Mouse (Mus musculus): ENCODE results near the gene Prrc2b. TPM values are rescaled to one million over a fixed set of nuclear protein-coding genes. Genes with fewer than 3 reads are reported as not detected.

The Prrc2b gene
- polyA plus RNA-seq, 1 experiment from 2014 or later: 39.3 TPM

GRCm38 (mm10) chr2:32256273-32256672 is 105.4 kb downstream of the Prrc2b start:
- H3K4me1 ChIP-seq (ENCODE audit: control insufficient read depth, insufficient read depth, low read length): peaks cover 12% of the 10 kb centered on the region
- no peak overlapping the region for H3K27ac ChIP-seq (ENCODE audit: low read depth, low read length)
- H3K9me3 ChIP-seq (replicated peaks; ENCODE audit: control insufficient read depth, low read length): no peaks in the 10 kb centered on the region
- no peak overlapping the region for H3K9ac ChIP-seq (ENCODE audit: low read depth, low read length)
- H3K4me3 ChIP-seq (ENCODE audit: low read depth, low read length): no peak overlapping the region
- 88% methylated on average over 11 of the region's 11 CpGs for WGBS (ENCODE audit: insufficient replicate concordance)
- H3K36me3 ChIP-seq (ENCODE audit: control insufficient read depth, insufficient read depth, low read length): peaks cover 11% of the 10 kb centered on the region
- no peak overlapping the region for H3K4me2 ChIP-seq
- no peak for ATAC-seq (replicated peaks; ENCODE audit: insufficient number of reproducible peaks, low FRiP score, low TSS enrichment)
- H3K27me3 ChIP-seq (ENCODE audit: control insufficient read depth, insufficient read depth, low read length): no peaks in the 10 kb centered on the region

- no peak overlapping the region for H3K27ac ChIP-seq (ENCODE audit: low read depth, low read length)
- H3K36me3 ChIP-seq (ENCODE audit: control insufficient read depth, insufficient read depth, low read length): peaks cover 9% of the 10 kb centered on the region
- H3K9me3 ChIP-seq (replicated peaks; ENCODE audit: control insufficient read depth, low read length): no peaks in the 10 kb centered on the region
- 51% methylated on average over 6 of the region's 6 CpGs for WGBS (ENCODE audit: insufficient replicate concordance)
- H3K9ac ChIP-seq (ENCODE audit: low read depth, low read length): peak overlapping the region; percentile 90
- no peaks in the 10 kb centered on the region for H3K27me3 ChIP-seq (ENCODE audit: control insufficient read depth, insufficient read depth, low read length)
- H3K4me1 ChIP-seq (ENCODE audit: control insufficient read depth, insufficient read depth, low read length): peaks cover 12% of the 10 kb centered on the region
- ATAC-seq (replicated peaks; ENCODE audit: insufficient number of reproducible peaks, low FRiP score, low TSS enrichment): 0 out of 2 replicates have a peak, but pooled peaks have one; percentile 1
- H3K4me2 ChIP-seq: peak overlapping the region; percentile 87
- H3K4me3 ChIP-seq (ENCODE audit: low read depth, low read length): peak overlapping the region; percentile 83
Measured at GRCm38 (mm10) chr2:32258887-32259533, 108.1 kb downstream of the Prrc2b start.

- 2% methylated on average over 57 of the region's 59 CpGs for WGBS (ENCODE audit: insufficient replicate concordance)
Measured at GRCm38 (mm10) chr2:32259657-32260417, 109.0 kb downstream of the Prrc2b start, which contains the start of gene Uck1. Uck1 (minus strand) TSS chr2:32260159.

GRCm38 (mm10) chr2:32260635-32261034 is 109.8 kb downstream of the Prrc2b start:
- H3K4me2 ChIP-seq: peak overlapping the region; percentile 87
- no peaks in the 10 kb centered on the region for H3K9me3 ChIP-seq (replicated peaks; ENCODE audit: control insufficient read depth, low read length)
- 32% methylated on average over 4 of the region's 4 CpGs for WGBS (ENCODE audit: insufficient replicate concordance)
- no peaks in the 10 kb centered on the region for H3K27me3 ChIP-seq (ENCODE audit: control insufficient read depth, insufficient read depth, low read length)
- no peak overlapping the region for H3K27ac ChIP-seq (ENCODE audit: low read depth, low read length)
- ATAC-seq (replicated peaks; ENCODE audit: insufficient number of reproducible peaks, low FRiP score, low TSS enrichment): no peak
- peak overlapping the region; percentile 90; the same call in 1 of the 2 replicates for H3K9ac ChIP-seq (ENCODE audit: low read depth, low read length)
- H3K4me1 ChIP-seq (ENCODE audit: control insufficient read depth, insufficient read depth, low read length): peaks cover 12% of the 10 kb centered on the region
- peak overlapping the region; percentile 83; the same call in 1 of the 2 replicates for H3K4me3 ChIP-seq (ENCODE audit: low read depth, low read length)
- peaks cover 9% of the 10 kb centered on the region for H3K36me3 ChIP-seq (ENCODE audit: control insufficient read depth, insufficient read depth, low read length)

More at GRCm38 (mm10) chr2:32259657-32260417, 109.0 kb downstream of the Prrc2b start, which contains the start of gene Uck1:
- Histone ChIP-seq H3K4me2 (peak within 1 kb of the TSS; percentile 87), H3K4me1 (ENCODE audit: control insufficient read depth, insufficient read depth, low read length) (peaks cover 12% of the 10 kb centered on the region), H3K9ac (ENCODE audit: low read depth, low read length) (peak within 1 kb of the TSS; percentile 90), H3K27me3 (ENCODE audit: control insufficient read depth, insufficient read depth, low read length) (no peaks in the 10 kb centered on the region), H3K27ac (ENCODE audit: low read depth, low read length) (no peak within 1 kb of the TSS), H3K9me3 (replicated peaks; ENCODE audit: control insufficient read depth, low read length) (no peaks in the 10 kb centered on the region), H3K4me3 (ENCODE audit: low read depth, low read length) (peak within 1 kb of the TSS; percentile 83), H3K36me3 (ENCODE audit: control insufficient read depth, insufficient read depth, low read length) (peaks cover 9% of the 10 kb centered on the region)
- peak; percentile 88 for ATAC-seq (replicated peaks; ENCODE audit: insufficient number of reproducible peaks, low FRiP score, low TSS enrichment)

GRCm38 (mm10) chr2:32275823-32276222 is 124.9 kb downstream of the Prrc2b start:
- ATAC-seq (replicated peaks; ENCODE audit: insufficient number of reproducible peaks, low FRiP score, low TSS enrichment): no peak
- Histone ChIP-seq H3K9ac (ENCODE audit: low read depth, low read length) (no peak overlapping the region), H3K9me3 (replicated peaks; ENCODE audit: control insufficient read depth, low read length) (no peaks in the 10 kb centered on the region), H3K27ac (ENCODE audit: low read depth, low read length) (no peak overlapping the region), H3K4me1 (ENCODE audit: control insufficient read depth, insufficient read depth, low read length) (no peaks in the 10 kb centered on the region), H3K36me3 (ENCODE audit: control insufficient read depth, insufficient read depth, low read length) (peaks cover 13% of the 10 kb centered on the region), H3K27me3 (ENCODE audit: control insufficient read depth, insufficient read depth, low read length) (no peaks in the 10 kb centered on the region), H3K4me2 (no peak overlapping the region), H3K4me3 (ENCODE audit: low read depth, low read length) (no peak overlapping the region)
- 68% methylated on average over 3 of the region's 3 CpGs for WGBS (ENCODE audit: insufficient replicate concordance)

GRCm38 (mm10) chr2:32282289-32282688 is 131.4 kb downstream of the Prrc2b start:
- Histone ChIP-seq H3K27ac (ENCODE audit: low read depth, low read length) (no peak overlapping the region), H3K36me3 (ENCODE audit: control insufficient read depth, insufficient read depth, low read length) (peaks cover 16% of the 10 kb centered on the region), H3K27me3 (ENCODE audit: control insufficient read depth, insufficient read depth, low read length) (no peaks in the 10 kb centered on the region), H3K4me1 (ENCODE audit: control insufficient read depth, insufficient read depth, low read length) (peaks cover 7% of the 10 kb centered on the region), H3K4me3 (ENCODE audit: low read depth, low read length) (no peak overlapping the region), H3K9me3 (replicated peaks; ENCODE audit: control insufficient read depth, low read length) (no peaks in the 10 kb centered on the region), H3K4me2 (no peak overlapping the region), H3K9ac (ENCODE audit: low read depth, low read length) (no peak overlapping the region)
- no peak for ATAC-seq (replicated peaks; ENCODE audit: insufficient number of reproducible peaks, low FRiP score, low TSS enrichment)
- WGBS (ENCODE audit: insufficient replicate concordance): 58% methylated on average over 2 of the region's 2 CpGs

GRCm38 (mm10) chr2:32282727-32283126 is 131.8 kb downstream of the Prrc2b start:
- Histone ChIP-seq H3K4me1 (ENCODE audit: control insufficient read depth, insufficient read depth, low read length) (peaks cover 7% of the 10 kb centered on the region), H3K4me2 (no peak overlapping the region), H3K27ac (ENCODE audit: low read depth, low read length) (no peak overlapping the region), H3K27me3 (ENCODE audit: control insufficient read depth, insufficient read depth, low read length) (no peaks in the 10 kb centered on the region), H3K36me3 (ENCODE audit: control insufficient read depth, insufficient read depth, low read length) (peaks cover 16% of the 10 kb centered on the region), H3K9me3 (replicated peaks; ENCODE audit: control insufficient read depth, low read length) (no peaks in the 10 kb centered on the region), H3K4me3 (ENCODE audit: low read depth, low read length) (no peak overlapping the region), H3K9ac (ENCODE audit: low read depth, low read length) (no peak overlapping the region)
- ATAC-seq (replicated peaks; ENCODE audit: insufficient number of reproducible peaks, low FRiP score, low TSS enrichment): no peak
- 82% methylated on average over 1 of the region's 1 CpGs for WGBS (ENCODE audit: insufficient replicate concordance)

- Histone ChIP-seq H3K4me1 (ENCODE audit: control insufficient read depth, insufficient read depth, low read length) (peaks cover 10% of the 10 kb centered on the region), H3K9me3 (replicated peaks; ENCODE audit: control insufficient read depth, low read length) (no peaks in the 10 kb centered on the region), H3K36me3 (ENCODE audit: control insufficient read depth, insufficient read depth, low read length) (peaks cover 16% of the 10 kb centered on the region), H3K27ac (ENCODE audit: low read depth, low read length) (no peak overlapping the region), H3K27me3 (ENCODE audit: control insufficient read depth, insufficient read depth, low read length) (no peaks in the 10 kb centered on the region), H3K4me2 (no peak overlapping the region), H3K4me3 (ENCODE audit: low read depth, low read length) (no peak overlapping the region), H3K9ac (ENCODE audit: low read depth, low read length) (no peak overlapping the region)
- ATAC-seq (replicated peaks; ENCODE audit: insufficient number of reproducible peaks, low FRiP score, low TSS enrichment): no peak
- WGBS (ENCODE audit: insufficient replicate concordance): 93% methylated on average over 3 of the region's 3 CpGs
Measured at GRCm38 (mm10) chr2:32283986-32284385, 133.1 kb downstream of the Prrc2b start.

Measured in heart, embryonic 11.5 days (tissue).